Mouse (Mus musculus) layer of hippocampus, adult 18-20 months (tissue): ENCODE measurements around the gene Pax5. TPM values are rescaled to one million over a fixed set of nuclear protein-coding genes. Genes with fewer than 3 reads are reported as not detected.
A peak's percentile ranks its signal among the peaks of the same experiment; 100 is the strongest.
"Not testable (repeated sequence)": the region's sequence is repeated elsewhere in the genome, so short reads cannot be mapped to it uniquely, and the experiment has no call there.

Experiments
- DNase-seq, 2 experiments: peaks; one replicate each; pipeline ENCODE4 v3.0.0; 2022; ENCODE audit warnings: low spot score in 2 of 2
- long read RNA-seq: library from polyadenylated mRNA; stranded (forward); transcript quantifications from one replicate; pipeline ENCODE4 v2.0.0, GENCODE M21; 2021
- total RNA-seq, 2 experiments: library from RNA; stranded (reverse); gene quantifications; 2 replicates each; pipeline ENCODE4 v1.2.3; 2021

Gene Pax5
- total RNA-seq, result under 1 TPM; 0.25 to 0.30 TPM
- long read RNA-seq, result 0 reads

GRCm38 (mm10) chr4:44709740-44710700 is at the start of gene Pax5:
Gene Pax5 (minus strand): TSS chr4:44710487.
- no peak for DNase-seq

DNA sequence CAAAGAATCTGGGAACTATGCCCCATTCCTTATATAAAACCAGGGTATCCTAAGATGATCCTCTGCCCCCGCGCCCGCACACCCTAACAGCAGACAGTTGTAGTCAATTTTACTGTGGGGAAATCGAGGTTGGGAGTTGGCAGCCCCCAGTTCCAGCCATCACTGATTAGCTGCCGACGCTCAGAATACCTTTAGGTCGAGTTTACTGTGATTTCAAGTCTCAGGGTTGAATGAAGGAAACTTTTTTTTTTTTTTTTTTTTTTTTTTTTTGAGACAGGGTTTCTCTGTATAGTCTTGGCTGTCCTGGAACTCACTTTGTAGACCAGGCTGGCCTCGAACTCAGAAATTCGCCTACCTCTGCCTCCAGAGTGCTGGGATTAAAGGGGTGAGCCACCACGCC is 46.8 kb upstream of the Pax5 start:
- DNase-seq, result not testable (repeated sequence)

DNA sequence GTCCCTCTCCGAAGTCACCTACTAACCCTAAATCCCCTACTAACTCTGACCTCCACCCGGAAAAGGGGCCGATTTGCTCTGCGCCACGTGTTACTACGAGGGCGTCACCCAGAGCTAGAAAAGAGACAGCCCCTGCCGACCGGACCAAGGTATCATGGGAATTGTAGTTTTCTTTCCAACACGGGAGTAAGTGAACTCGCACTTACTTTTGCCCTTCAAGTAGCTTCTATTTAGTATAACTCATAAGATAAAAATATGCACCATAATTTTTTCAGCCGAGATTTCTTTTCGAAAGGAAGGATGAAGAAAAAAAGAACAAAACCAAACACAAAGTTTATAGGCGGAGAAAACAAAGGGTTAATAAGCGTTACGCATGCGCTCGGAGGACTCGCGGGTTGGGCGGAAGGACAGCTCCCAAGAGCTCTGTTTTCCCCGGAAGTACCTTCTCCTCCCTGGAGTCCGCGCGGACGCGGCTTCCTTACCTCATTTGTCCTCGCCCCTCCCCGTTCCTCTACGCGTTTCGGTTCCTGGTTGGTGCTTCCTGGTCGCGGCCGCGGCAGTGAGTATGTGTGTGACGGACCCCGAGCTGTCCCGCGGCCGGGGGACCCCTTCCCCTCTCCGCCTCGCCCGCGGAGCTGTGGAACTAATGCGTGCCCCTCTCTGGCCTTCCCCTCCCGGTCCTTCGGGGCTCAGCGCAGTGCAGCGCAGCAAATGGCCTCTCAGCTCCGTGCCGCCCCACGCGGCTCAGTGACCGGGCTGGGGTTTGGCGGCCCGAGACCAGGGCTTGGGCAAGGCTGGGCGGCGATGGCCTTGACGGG is 46.1 kb upstream of the Pax5 start:
- DNase-seq, result peak; percentile 91 to 94

DNA sequence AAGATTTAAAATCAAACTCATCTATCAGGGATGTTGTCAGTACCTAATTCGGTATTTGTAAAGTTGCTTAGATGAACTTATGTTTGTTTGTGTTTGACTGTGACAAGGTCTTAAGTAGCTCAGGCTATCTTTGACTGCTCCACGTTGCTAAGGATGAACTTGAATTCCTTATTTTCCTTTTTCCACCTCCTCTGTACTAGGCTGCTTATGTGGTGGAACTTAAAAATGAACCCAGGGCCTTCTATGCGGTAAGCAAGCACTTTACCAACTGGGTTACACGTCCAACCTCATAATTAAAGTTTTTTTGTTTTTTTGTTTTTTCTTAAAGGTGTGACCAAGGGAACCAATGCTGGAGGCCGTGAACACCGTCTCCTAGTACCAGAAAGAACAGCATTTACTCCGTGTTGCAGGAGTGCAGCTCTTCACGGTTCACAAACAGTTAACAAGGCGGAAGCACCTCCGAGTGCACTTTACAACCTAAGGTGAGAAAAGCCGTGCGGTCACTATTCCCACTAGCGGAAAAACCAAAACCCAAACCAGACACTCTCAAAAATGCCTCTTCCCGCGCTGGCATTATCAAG is 45.4 kb upstream of the Pax5 start, which contains the start of gene Zcchc7:
TSS of gene Zcchc7 (plus strand) at position 325 of the 581 bp plus-strand sequence.
- no peak for DNase-seq

- no peak for DNase-seq
These were observed 30.2 kb upstream of the Pax5 start for GRCm38 (mm10) chr4:44740471-44740870.

GRCm38 (mm10) chr4:44721237-44721636 is 10.9 kb upstream of the Pax5 start:
- no peak for DNase-seq

DNA sequence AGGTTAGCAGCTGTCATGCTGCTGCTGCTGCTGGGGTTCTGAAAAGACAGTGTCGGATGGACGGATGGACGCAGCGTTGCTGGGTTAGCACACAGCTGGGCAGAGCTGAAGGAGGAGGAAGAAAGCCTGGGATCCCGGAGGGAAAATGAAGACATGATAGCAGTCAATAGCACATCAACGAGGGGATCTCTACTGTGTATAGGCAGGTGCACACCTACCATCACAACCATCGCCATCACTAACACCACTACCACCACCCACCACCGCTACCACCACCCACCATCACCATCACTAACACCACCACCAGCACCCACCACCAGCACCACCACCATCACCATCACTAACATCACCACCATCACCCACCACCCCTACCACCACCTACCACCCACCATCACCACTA is 9.8 kb upstream of the Pax5 start:
- DNase-seq, result no peak

DNA sequence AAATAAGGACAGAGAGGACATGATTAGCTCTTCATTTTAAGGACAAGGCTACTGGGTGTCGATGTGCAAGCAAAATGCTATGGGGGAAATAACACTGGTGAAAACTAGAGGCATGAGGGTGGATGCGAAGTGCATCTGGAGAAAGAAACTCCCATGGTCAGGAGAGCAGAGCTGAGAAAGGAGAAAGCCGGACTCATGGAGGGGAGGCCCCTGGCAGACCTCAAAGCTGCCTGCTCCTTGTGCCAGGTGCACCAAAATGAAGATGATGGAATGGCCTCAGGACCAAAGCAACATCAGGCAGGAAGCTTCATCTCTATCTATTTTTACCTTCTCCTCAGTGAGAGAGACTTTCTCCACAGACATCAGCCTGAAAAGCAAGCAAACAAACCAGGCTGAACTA is 7.4 kb upstream of the Pax5 start:
- DNase-seq, result no peak

DNA sequence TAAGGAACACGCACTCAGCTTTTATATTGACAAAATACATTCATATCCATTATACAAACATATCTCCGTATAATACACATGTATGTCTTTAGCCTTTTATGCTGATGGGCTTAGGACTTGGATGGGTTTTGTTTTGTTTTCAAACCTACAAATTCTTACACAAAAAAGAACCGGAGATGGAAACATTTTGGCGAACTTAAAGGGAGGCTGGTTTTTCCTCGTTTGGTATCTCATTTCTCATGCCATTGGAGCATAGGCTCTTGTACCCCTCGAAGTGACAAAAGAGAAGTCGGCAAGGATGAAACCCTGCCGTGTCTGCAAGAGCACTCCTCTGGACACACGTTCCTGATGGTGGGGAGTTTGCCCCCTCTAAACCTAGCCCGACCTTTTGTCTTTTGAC is 6.1 kb upstream of the Pax5 start:
- DNase-seq, result no peak

- no peak for DNase-seq
These were observed 5.4 kb upstream of the Pax5 start for GRCm38 (mm10) chr4:44715621-44716160.

DNA sequence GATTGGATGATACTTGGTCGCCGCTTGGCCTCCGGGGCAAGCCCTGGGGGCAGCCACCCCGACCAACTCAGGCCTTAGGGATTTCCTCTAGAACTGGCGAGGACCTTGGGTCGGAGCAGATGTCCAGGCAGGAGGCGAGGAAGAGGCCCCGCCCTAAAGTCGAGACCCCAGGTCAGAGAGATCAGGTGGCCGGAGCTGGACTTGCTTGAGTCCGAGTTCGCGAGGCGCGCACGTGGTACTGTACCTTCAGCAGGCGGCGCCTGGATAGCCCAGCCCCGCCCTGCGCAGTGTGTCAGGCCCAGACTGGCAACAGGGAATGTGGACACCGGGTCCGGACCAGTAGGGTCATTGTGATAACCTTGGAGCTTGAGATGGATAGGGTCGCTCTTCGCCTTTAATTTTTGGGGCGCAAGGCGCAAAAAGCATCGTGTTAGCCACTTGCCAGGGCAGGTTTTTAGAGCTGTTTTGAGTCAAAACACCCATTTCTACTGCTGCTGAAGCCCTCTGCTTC is 3.9 kb upstream of the Pax5 start:
- no peak for DNase-seq

GRCm38 (mm10) chr4:44713554-44714051 is 3.3 kb upstream of the Pax5 start:
- no peak for DNase-seq

DNA sequence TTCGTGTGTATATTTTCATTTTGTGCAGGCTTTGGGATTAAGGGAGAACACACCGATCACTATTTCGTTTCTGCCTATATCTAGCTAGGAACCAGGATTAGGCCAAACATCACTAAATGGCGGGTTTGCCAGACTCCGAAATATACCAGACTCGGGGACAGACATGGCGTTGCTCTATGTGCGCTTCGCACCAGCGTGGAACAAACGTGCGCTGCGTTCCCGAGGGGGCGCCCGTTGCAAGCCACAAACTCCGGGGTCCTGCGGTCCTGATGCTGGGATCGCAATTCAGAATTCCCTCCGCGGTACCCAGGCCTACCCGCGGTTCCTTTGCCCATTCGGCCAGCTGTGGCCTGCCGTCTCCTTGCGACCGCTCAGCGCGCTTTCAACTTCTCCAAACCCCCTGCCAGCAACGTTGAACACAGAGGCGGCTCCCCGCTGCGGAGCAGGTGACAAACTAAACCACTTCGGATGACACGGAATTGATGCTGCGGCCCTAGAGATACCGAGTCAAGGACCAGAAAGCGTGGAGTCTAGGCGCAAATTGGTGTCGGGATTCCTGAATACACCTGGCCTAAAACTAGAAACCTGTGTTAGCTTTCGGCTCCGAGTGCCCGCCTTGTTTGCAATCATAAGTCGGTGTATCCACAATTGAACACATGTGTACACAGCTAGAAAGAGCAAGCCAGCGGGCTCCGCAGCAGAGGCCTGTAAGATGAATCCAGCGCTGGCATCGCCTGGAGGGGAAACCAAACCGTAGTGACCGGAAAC is 2.7 kb upstream of the Pax5 start:
- no peak for DNase-seq

DNA sequence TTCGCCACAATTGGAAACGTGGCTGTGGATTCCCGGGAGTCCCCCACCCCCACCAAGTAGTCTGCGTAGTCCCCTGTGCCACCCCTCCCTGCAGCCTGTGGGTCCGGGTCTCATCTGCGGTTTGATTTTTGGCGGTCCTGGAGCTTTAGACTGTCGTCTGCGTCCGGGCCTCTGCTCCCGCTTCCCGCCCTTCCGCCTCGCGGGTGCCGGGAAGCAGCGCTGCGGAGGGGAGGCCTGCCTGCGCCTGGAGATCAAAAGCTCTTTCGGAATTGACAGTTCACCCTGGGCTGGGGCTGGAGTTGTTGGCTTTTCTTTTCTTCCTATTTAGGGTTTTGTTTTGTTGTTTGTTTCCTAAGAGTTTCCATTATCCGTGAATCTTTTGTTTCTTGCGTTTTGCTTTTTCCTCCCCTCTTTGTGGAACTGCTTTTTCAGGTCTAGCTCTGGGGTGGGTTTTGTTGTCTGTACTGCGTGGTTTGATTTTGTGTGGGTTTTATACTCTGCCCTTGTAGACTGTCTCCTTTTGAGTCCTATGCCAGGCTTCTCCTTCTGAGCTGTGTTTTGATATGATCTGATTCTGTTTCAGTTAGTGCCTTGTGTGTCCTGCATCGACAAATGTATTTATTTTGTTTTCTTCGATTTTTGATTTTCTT is 1.9 kb upstream of the Pax5 start:
- no peak for DNase-seq

GRCm38 (mm10) chr4:44711136-44711900 is 1.0 kb upstream of the Pax5 start:
- no peak for DNase-seq

DNA sequence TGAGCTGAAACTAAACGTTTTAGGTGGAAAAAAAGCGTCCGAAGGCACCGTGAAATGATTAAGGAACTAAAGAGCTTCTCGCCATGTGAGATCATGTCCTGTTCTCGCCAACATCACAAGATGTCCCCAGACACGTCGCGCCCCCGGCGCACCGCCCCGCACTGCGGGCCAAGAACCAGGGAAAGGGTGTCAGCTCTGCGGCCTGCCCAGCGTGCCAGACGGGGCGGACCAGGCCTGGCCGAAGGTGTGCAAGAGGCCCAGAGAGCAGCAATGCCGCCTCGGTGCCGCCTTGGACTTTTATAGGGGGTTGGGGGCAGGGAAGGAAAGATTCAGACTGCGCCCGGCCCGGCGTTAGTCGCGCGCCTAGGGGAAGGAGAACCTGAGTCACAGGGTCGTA is 412 bp upstream of the Pax5 start:
- no peak for DNase-seq

- DNase-seq, result no peak
These were observed 1.1 kb downstream of the Pax5 start for GRCm38 (mm10) chr4:44709091-44709695.

- no peak for DNase-seq
These were observed 2.0 kb downstream of the Pax5 start for GRCm38 (mm10) chr4:44708311-44708710.
